Mouse (Mus musculus) hindbrain, embryonic 11.5 days (tissue): ENCODE measurements at regions not wholly inside any gene's neighbourhood (a gene's known extent, or its start where the extent isn't known, plus 50 kb on each side); places are given as distances from the start of the nearest gene placed in this dataset.

Experiments used
- ATAC-seq: fragments of 200-750 bp; cut with Nextera tagmentation; 2 replicates; pipeline ENCODE4 v1.8.0; 2017; ENCODE audit warnings: mild to moderate bottlenecking, moderate TSS enrichment, moderate library complexity; ENCODE audit not compliant: low FRiP score
- DNase-seq: peaks from one replicate; pipeline ENCODE4 v3.0.0-alpha.2; 2015; ENCODE audit warnings: low spot score
- H3K27ac ChIP-seq: fragments of 300-500 bp; sonication (generic); 2 replicates; pipeline ENCODE4 v1.5.1; 2014; ENCODE audit warnings: mild to moderate bottlenecking, low read depth, low read length
- H3K27me3 ChIP-seq: fragments of 300-500 bp; sonication (generic); 2 replicates; pipeline ENCODE4 v1.6.1; 2014; ENCODE audit warnings: mild to moderate bottlenecking, low read length, moderate library complexity, mixed read lengths; ENCODE audit not compliant: control insufficient read depth, insufficient read depth
- H3K36me3 ChIP-seq: fragments of 300-500 bp; sonication (generic); 2 replicates; pipeline ENCODE4 v1.6.1; 2014; ENCODE audit warnings: mild to moderate bottlenecking, low read length, moderate library complexity, mixed read lengths; ENCODE audit not compliant: control insufficient read depth, insufficient read depth
- H3K4me1 ChIP-seq: fragments of 300-500 bp; sonication (generic); replicated peaks from 2 replicates; pipeline ENCODE4 v1.6.1; 2014; ENCODE audit warnings: low read length, mixed read lengths; ENCODE audit not compliant: control insufficient read depth, insufficient read depth
- H3K4me2 ChIP-seq: fragments of 300-500 bp; sonication (generic); replicated peaks from 2 replicates; pipeline ENCODE4 v1.6.1; 2014; ENCODE audit warnings: mild to moderate bottlenecking, low read depth, low read length
- H3K4me3 ChIP-seq: fragments of 300-500 bp; sonication (generic); 2 replicates; pipeline ENCODE4 v1.5.1; 2014; ENCODE audit warnings: low read depth, low read length
- H3K9ac ChIP-seq: fragments of 300-500 bp; sonication (generic); 2 replicates; pipeline ENCODE4 v1.6.1; 2014; ENCODE audit warnings: low read depth, low read length
- H3K9me3 ChIP-seq: fragments of 300-500 bp; sonication (generic); 2 replicates; pipeline ENCODE4 v1.6.1; 2016; ENCODE audit warnings: low read length; ENCODE audit not compliant: control insufficient read depth
- WGBS: fragments of 180-500 bp; shearing (Covaris S2); extraction: QIAGEN DNeasy Blood & Tissue Kit; methylation state at CpG from one replicate; pipeline ENCODE4 v1.1.7; 2014; 5-methylcytosine and 5-hydroxymethylcytosine counted together

DNA sequence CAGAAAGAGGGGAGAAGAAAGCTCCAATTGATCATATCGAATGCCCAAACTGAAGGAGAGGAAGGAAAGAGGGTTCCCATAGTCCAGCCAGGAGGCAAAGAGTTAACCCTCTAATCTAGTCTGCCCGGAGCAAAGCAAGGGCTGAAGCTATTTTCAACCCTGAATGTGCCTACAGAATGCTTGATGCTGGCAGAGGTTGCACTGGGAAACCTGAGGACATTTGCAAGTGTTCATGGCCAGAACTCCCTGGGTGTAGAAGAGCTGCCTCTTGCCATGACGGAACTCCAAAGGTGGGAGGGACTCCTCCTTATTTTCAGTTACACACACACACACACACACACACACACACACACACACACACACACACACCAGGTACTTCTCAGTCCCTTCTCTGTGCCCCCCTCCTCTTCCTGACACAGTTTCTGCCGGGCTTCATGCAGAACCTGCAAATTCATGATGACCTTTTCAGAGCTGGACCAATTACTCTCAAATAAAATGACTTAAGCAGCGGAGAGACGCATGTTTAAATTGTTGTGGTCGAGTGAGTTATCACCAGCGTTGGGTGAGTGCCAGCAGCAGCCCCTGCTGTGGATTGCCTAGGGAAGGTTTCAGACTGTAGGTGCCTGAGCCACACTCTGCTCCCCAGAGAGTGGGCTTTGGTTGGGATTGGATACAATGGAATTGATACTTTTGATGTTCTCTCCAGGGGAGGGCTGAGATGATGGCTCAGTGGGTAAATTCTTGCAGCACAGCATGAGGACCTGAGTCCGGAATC is 152.1 kb upstream of the Sdk2 start:
- ATAC-seq (no peak), DNase-seq (no peak)
- WGBS, result 47% methylated on average over 9 of the region's 9 CpGs
- H3K27ac ChIP-seq, result no peak overlapping the region
- no peaks in the 10 kb centered on the region for H3K9me3 ChIP-seq
- H3K4me1 ChIP-seq, result peaks cover 14% of the 10 kb centered on the region
- no peak overlapping the region for H3K4me3 ChIP-seq
- no peaks in the 10 kb centered on the region for H3K36me3 ChIP-seq
- no peak overlapping the region for H3K4me2 ChIP-seq
- no peaks in the 10 kb centered on the region for H3K27me3 ChIP-seq
- no peak overlapping the region for H3K9ac ChIP-seq

DNA sequence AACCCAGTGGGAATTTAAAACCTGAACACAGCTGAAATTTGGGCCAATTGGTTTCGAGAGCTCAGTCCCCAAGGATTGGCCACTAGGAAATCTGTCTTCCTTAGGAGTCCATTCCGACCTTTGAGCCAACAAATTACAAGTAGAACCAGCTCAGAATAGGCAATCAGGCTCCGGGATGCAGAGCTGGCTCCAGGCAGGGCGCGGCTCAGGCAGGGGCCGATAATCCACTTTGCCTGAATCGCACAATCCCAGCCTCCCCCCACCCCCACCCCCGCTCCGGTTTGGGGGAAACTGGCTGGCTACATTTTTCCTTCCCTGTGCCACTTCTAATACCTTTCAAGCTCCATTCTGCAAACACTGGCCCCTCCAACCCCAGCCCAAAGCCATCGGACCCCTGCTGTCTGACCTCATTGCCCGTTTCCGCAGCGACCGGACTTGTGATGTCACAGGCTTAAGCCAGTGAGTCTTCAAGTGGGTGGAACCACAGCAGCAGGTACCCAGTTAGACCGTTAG is 150.5 kb upstream of the Sdk2 start:
- 2% methylated on average over 15 of the region's 15 CpGs for whole genome bisulfite sequencing
- Histone ChIP-seq H3K9me3 (no peaks in the 10 kb centered on the region), H3K4me2 (peak overlapping the region; percentile 41), H3K27me3 (no peaks in the 10 kb centered on the region), H3K36me3 (no peaks in the 10 kb centered on the region), H3K4me3 (peak overlapping the region; percentile 17; the same call in 1 of the 2 replicates), H3K4me1 (peaks cover 14% of the 10 kb centered on the region), H3K9ac (0 out of 2 replicates have a peak overlapping the region, but pooled peaks have one; percentile 21), H3K27ac (peak overlapping the region; percentile 39)
- ATAC-seq (peak; percentile 45; the same call in 1 of the 2 replicates), DNase-seq (peak; percentile 55)

DNA sequence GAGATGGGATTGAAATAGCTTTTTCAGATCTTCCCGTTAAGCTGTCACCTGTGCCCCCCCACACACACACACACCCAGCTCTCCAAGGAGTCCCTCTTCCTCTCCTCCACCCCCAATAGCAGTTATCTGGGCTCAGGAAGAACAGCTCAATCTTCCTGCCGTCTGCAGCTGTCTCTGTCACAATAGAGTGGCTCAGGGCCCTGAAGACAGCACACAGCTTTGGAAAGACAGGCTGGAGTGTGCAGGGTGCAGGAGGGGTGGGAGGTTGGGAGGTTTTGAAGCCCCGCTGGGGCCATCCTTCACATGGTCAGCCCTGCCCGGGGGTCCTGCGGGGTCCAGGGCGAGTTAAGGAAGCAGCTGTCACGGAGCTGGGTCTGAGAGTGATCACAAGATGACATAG is 149.6 kb upstream of the Sdk2 start:
- Histone ChIP-seq H3K36me3 (no peaks in the 10 kb centered on the region), H3K27me3 (no peaks in the 10 kb centered on the region), H3K4me3 (no peak overlapping the region), H3K4me1 (peaks cover 14% of the 10 kb centered on the region), H3K4me2 (peak overlapping the region; percentile 41; the same call in 1 of the 2 replicates), H3K9me3 (no peaks in the 10 kb centered on the region), H3K27ac (peak overlapping the region; percentile 71), H3K9ac (0 out of 2 replicates have a peak overlapping the region, but pooled peaks have one; percentile 17)
- peak; percentile 27 for DNase-seq
- ATAC-seq, result peak; percentile 53; the same call in 1 of the 2 replicates
- 4% methylated on average over 7 of the region's 7 CpGs for WGBS

DNA sequence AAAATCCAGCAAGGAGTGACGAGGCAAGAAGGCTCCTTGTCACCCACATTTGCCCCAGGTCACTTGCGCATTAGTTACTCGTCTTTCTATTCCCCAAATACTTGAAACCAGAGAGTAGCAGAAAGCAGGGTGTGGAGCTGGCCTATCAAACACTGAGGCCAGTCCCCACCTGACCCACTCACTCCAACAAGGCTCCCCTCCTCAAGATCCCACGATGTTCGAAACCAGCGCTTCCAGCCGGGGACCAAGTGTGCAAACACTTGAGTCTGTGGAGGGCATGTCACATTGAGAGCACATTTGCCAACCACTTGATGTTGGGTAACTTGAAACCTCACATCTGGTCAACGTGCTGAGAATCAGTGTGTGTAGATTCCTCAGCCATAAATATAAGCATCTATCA is 148.4 kb upstream of the Sdk2 start:
- WGBS, result 67% methylated on average over 8 of the region's 8 CpGs

DNA sequence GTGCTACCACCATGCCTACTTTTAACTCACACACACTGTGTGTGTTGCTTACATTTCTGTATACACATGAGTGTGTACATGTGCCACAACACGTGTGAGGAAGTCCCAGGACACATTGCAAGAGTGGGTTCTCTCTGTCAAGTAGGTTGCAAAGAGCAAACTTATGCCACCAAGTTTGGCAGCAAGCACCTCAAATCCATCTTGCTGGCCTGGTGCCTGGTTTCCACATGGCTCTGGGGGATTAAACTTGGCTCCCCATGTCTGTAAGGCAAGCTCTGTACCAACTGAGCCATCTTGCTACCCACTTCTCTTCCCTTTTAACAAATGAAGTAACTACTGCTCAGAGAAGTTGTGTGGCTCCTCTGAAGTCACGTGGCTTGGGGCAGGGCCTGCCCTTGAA is 145.3 kb upstream of the Sdk2 start:
- H3K9me3 ChIP-seq, result no peaks in the 10 kb centered on the region
- no peaks in the 10 kb centered on the region for H3K36me3 ChIP-seq
- no peak overlapping the region for H3K9ac ChIP-seq
- no peaks in the 10 kb centered on the region for H3K27me3 ChIP-seq
- peaks cover 9% of the 10 kb centered on the region for H3K4me1 ChIP-seq
- DNase-seq (no peak), ATAC-seq (no peak)
- no peak overlapping the region for H3K27ac ChIP-seq
- WGBS, result 61% methylated on average over 2 of the region's 2 CpGs
- no peak overlapping the region for H3K4me2 ChIP-seq
- no peak overlapping the region for H3K4me3 ChIP-seq

More for the DNA sequence above, 148.4 kb upstream of the Sdk2 start:
- H3K4me1 ChIP-seq, result peaks cover 14% of the 10 kb centered on the region
- H3K27me3 ChIP-seq, result no peaks in the 10 kb centered on the region
- no peak overlapping the region for H3K4me3 ChIP-seq
- no peaks in the 10 kb centered on the region for H3K9me3 ChIP-seq
- DNase-seq, result no peak
- no peak overlapping the region for H3K4me2 ChIP-seq
- H3K36me3 ChIP-seq, result no peaks in the 10 kb centered on the region
- no peak overlapping the region for H3K9ac ChIP-seq
- no peak overlapping the region for H3K27ac ChIP-seq
- ATAC-seq, result no peak

DNA sequence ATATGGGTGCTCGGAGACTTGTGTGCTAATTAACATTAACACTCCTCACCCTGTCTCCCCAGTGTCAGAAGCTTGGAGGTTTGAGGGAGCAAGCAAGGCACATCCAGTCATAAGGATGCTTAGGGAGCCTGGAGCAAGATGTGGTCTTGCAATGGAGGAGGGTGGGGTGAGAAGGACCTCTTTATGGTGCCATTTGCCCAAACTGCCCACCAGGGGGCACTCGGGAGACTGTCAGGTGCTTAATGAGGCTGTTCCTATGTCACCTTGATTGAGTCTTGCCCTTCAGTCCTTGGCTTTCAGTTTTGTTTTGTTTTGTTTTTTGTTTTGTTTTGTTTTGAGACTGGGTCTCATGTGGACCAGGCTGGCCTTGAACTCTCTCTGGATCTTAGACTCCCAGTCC is 138.3 kb upstream of the Sdk2 start:
- Histone ChIP-seq H3K9ac (no peak overlapping the region), H3K36me3 (no peaks in the 10 kb centered on the region), H3K4me3 (no peak overlapping the region), H3K9me3 (no peaks in the 10 kb centered on the region), H3K27me3 (no peaks in the 10 kb centered on the region), H3K4me1 (no peaks in the 10 kb centered on the region), H3K27ac (no peak overlapping the region), H3K4me2 (no peak overlapping the region)
- no peak for ATAC-seq
- WGBS, result 51% methylated on average over 2 of the region's 2 CpGs
- DNase-seq, result peak; percentile 71

DNA sequence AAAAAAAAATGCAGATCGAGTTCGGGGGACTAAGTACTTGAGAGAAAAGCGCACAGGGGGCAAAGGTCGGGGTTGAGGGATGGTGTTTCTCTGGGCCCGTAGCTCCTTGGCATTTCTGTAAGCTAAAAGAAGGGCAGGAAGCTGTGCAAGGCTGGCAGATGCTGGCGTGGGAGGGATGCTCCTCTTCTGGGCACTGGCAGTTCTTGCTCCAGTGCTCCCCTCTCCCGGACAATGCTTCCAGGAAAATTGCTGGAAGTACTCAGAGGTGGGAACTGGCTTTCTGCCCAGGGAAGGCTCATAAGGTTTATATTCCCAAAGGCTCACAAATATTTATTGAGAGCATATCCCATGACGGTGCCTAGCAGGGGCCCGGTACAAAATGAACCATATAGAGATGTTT is 136.6 kb upstream of the Sdk2 start:
- no peak overlapping the region for H3K4me2 ChIP-seq
- no peaks in the 10 kb centered on the region for H3K4me1 ChIP-seq
- H3K27ac ChIP-seq, result no peak overlapping the region
- H3K4me3 ChIP-seq, result no peak overlapping the region
- no peaks in the 10 kb centered on the region for H3K9me3 ChIP-seq
- no peaks in the 10 kb centered on the region for H3K36me3 ChIP-seq
- DNase-seq (no peak), ATAC-seq (no peak)
- H3K9ac ChIP-seq, result no peak overlapping the region
- no peaks in the 10 kb centered on the region for H3K27me3 ChIP-seq
- 80% methylated on average over 9 of the region's 9 CpGs for WGBS

DNA sequence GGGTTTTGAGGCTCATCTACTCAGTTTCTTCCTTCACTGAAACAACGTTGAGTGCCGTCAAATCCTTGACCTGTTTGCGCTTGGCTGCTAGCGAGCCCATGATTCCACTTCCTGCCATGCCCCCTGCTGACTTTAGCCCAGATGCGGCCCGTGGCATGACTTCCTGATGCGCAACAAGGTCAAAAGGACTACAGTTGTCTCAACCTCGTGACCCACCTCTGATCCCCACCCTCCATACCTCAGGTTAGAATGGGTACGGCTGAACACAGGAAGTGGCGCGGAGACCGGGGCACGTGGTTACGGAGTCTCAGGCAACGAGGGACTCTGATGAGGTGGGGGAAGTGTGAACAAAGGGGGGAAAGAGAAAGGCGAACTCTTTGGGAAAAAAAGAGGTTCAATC is 135.6 kb upstream of the Sdk2 start:
- Histone ChIP-seq H3K4me3 (no peak overlapping the region), H3K4me2 (no peak overlapping the region), H3K27ac (no peak overlapping the region), H3K27me3 (no peaks in the 10 kb centered on the region), H3K9ac (no peak overlapping the region), H3K4me1 (no peaks in the 10 kb centered on the region), H3K9me3 (no peaks in the 10 kb centered on the region), H3K36me3 (no peaks in the 10 kb centered on the region)
- ATAC-seq, result no peak
- WGBS, result 83% methylated on average over 16 of the region's 16 CpGs
- no peak for DNase-seq

DNA sequence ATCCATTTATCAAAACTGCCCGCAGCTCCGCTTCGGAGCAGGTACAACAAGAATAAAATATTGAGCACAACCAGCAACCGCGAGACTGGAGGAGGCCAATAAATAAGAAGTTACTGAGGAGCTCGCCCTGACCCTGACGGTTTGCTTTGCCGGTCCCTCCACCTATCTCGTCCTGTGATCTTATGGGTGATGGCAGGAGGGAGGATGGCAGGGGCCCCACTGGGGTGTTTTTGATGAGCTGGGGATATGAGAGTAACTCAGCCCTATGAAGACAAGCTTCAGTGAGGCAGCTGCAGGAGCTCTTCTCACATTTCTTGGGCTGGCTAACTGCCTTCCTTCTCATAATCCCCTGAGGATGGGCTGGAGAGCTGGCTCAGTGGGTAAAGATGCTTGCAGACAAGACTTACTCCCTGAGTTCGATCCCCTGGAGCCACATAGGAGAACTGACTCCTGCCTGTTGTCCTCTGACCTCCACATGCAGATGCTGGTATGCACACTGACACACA is 132.3 kb upstream of the Sdk2 start:
- H3K27ac ChIP-seq, result no peak overlapping the region
- no peak overlapping the region for H3K9ac ChIP-seq
- H3K27me3 ChIP-seq, result no peaks in the 10 kb centered on the region
- no peaks in the 10 kb centered on the region for H3K4me1 ChIP-seq
- 84% methylated on average over 10 of the region's 10 CpGs for WGBS
- no peak for ATAC-seq
- H3K36me3 ChIP-seq, result no peaks in the 10 kb centered on the region
- H3K4me2 ChIP-seq, result no peak overlapping the region
- DNase-seq, result no peak
- H3K4me3 ChIP-seq, result no peak overlapping the region
- no peaks in the 10 kb centered on the region for H3K9me3 ChIP-seq
